Mouse (Mus musculus) stomach, embryonic 14.5 days (tissue): ENCODE measurements around the gene Atl1. TPM values are rescaled to one million over a fixed set of nuclear protein-coding genes. Genes with fewer than 3 reads are reported as not detected.

ENCODE experiments used
- polyA plus RNA-seq: library from polyadenylated mRNA; unstranded; fragments of >200 nt; fragmentation: Nextera tagmentation; extraction: Ambion mirVana; gene quantifications from 2 replicates; pipeline ENCODE4 v1.2.1, GENCODE M21; 2014

Atl1 gene
- polyA plus RNA-seq, 1 experiment from 2014 or later, result 7.5 TPM

Other genes starting within 250 kb of the Atl1 start
- 14.3 and 15.0 TPM in 2 replicates for gene Sos2, start 210.8 kb upstream of the Atl1 start, polyA plus RNA-seq
- gene L2hgdh, start 167.7 kb upstream of the Atl1 start, polyA plus RNA-seq, result 18.3 and 19.6 TPM in 2 replicates
- 33.6 and 37.2 TPM in 2 replicates for gene Atp5s, start 167.7 kb upstream of the Atl1 start, polyA plus RNA-seq
- 1.1 and 2.4 TPM in 2 replicates for gene Cdkl1, start 101.3 kb upstream of the Atl1 start, polyA plus RNA-seq
- gene Map4k5, start 586 bp downstream of the Atl1 start, polyA plus RNA-seq, result 37.4 and 41.5 TPM in 2 replicates
- gene Sav1, start 94.4 kb downstream of the Atl1 start, polyA plus RNA-seq, result 3.2 and 4.4 TPM in 2 replicates
- 23.3 and 26.1 TPM in 2 replicates for gene Nin, start 221.1 kb downstream of the Atl1 start, polyA plus RNA-seq